Mouse (Mus musculus) intestine, embryonic 14.5 days (tissue): ENCODE measurements around the gene Plcb1. TPM values are rescaled to one million over a fixed set of nuclear protein-coding genes. Genes with fewer than 3 reads are reported as not detected.
"Not testable (repeated sequence)": the region's sequence is repeated elsewhere in the genome, so short reads cannot be mapped to it uniquely, and the experiment has no call there.

Experiments
- ATAC-seq: fragments of 200-750 bp; cut with Nextera tagmentation; replicated peaks from 2 replicates; pipeline ENCODE4 v1.8.0; 2017; ENCODE audit warnings: low read depth, moderate number of reproducible peaks, moderate TSS enrichment, moderate library complexity; ENCODE audit not compliant: low FRiP score, low TSS enrichment
- DNase-seq: peaks from one replicate; pipeline ENCODE4 v3.0.0-alpha.2; 2018; ENCODE audit warnings: low spot score
- H3K27ac ChIP-seq: fragments of 300-500 bp; sonication (generic); 2 replicates; pipeline ENCODE4 v1.5.1; 2014; ENCODE audit warnings: low read depth, mild to moderate bottlenecking, control low read depth
- H3K27me3 ChIP-seq: fragments of 300-500 bp; sonication (generic); replicated peaks from 2 replicates; pipeline ENCODE4 v1.6.1; 2014; ENCODE audit warnings: low read length, control low read depth; ENCODE audit not compliant: control insufficient read depth, insufficient read depth
- H3K36me3 ChIP-seq: fragments of 300-500 bp; sonication (generic); 2 replicates; pipeline ENCODE4 v1.6.1; 2014; ENCODE audit warnings: low read length, control low read depth; ENCODE audit not compliant: control insufficient read depth, insufficient read depth
- H3K4me1 ChIP-seq: fragments of 300-500 bp; sonication (generic); replicated peaks from 2 replicates; pipeline ENCODE4 v1.6.1; 2014; ENCODE audit warnings: low read length, control low read depth, mixed read lengths; ENCODE audit not compliant: control insufficient read depth, insufficient read depth
- H3K4me2 ChIP-seq: fragments of 300-500 bp; sonication (generic); 2 replicates; pipeline ENCODE4 v1.6.1; 2014; ENCODE audit warnings: low read length
- H3K4me3 ChIP-seq: fragments of 300-500 bp; sonication (generic); 2 replicates; pipeline ENCODE4 v1.5.1; 2014; ENCODE audit warnings: low read depth, low read length, control low read depth, mixed read lengths
- H3K9ac ChIP-seq: fragments of 300-500 bp; sonication (generic); 2 replicates; pipeline ENCODE4 v1.6.1; 2014; ENCODE audit warnings: mild to moderate bottlenecking, low read length
- H3K9me3 ChIP-seq: fragments of 300-500 bp; sonication (generic); 2 replicates; pipeline ENCODE4 v1.6.1; 2016; ENCODE audit warnings: low read length, control low read depth; ENCODE audit not compliant: control insufficient read depth
- WGBS: fragments of 180-500 bp; shearing (Covaris S2); extraction: QIAGEN DNeasy Blood & Tissue Kit; methylation state at CpG from one replicate; pipeline ENCODE4 v1.1.7; 2014; 5-methylcytosine and 5-hydroxymethylcytosine counted together
- polyA plus RNA-seq: library from polyadenylated mRNA; unstranded; fragments of >200 nt; fragmentation: Nextera tagmentation; extraction: Ambion mirVana; gene quantifications from 2 replicates; pipeline ENCODE4 v1.2.1, GENCODE M21; 2014

The Plcb1 gene
- polyA plus RNA-seq, 1 experiment from 2014 or later = 14.0 TPM

- H3K36me3 ChIP-seq = no peaks in the 10 kb centered on the region
- H3K4me3 ChIP-seq = no peak overlapping the region
- H3K9ac ChIP-seq = no peak overlapping the region
- 81% methylated on average over 1 of the region's 1 CpGs for WGBS
- no peaks in the 10 kb centered on the region for H3K9me3 ChIP-seq
- H3K4me1 ChIP-seq = 0 out of 2 replicates have a peak, but pooled peaks cover 8% of the 10 kb centered on the region
- ATAC-seq (no peak), DNase-seq (no peak)
- no peak overlapping the region for H3K27ac ChIP-seq
- no peaks in the 10 kb centered on the region for H3K27me3 ChIP-seq
- H3K4me2 ChIP-seq = no peak overlapping the region
These were observed 191.8 kb downstream of the Plcb1 start for GRCm38 (mm10) chr2:134977641-134978040.

- Histone ChIP-seq H3K9me3 (no peaks in the 10 kb centered on the region), H3K27me3 (no peaks in the 10 kb centered on the region), H3K9ac (no peak overlapping the region), H3K4me1 (0 out of 2 replicates have a peak, but pooled peaks cover 8% of the 10 kb centered on the region), H3K36me3 (no peaks in the 10 kb centered on the region), H3K27ac (no peak overlapping the region), H3K4me2 (no peak overlapping the region), H3K4me3 (no peak overlapping the region)
- DNase-seq (no peak), ATAC-seq (no peak)
These were observed 195.5 kb downstream of the Plcb1 start for GRCm38 (mm10) chr2:134981394-134981793.

GRCm38 (mm10) chr2:134984884-134985283, 199.0 kb downstream of the Plcb1 start:
- H3K36me3 ChIP-seq = no peaks in the 10 kb centered on the region
- H3K4me1 ChIP-seq = 0 out of 2 replicates have a peak, but pooled peaks cover 8% of the 10 kb centered on the region
- no peak overlapping the region for H3K9ac ChIP-seq
- ATAC-seq (no peak), DNase-seq (no peak)
- WGBS = 91% methylated on average over 3 of the region's 3 CpGs
- no peak overlapping the region for H3K4me3 ChIP-seq
- no peak overlapping the region for H3K27ac ChIP-seq
- no peaks in the 10 kb centered on the region for H3K27me3 ChIP-seq
- H3K4me2 ChIP-seq = no peak overlapping the region
- no peaks in the 10 kb centered on the region for H3K9me3 ChIP-seq

- no peaks in the 10 kb centered on the region for H3K4me1 ChIP-seq
- no peak overlapping the region for H3K9ac ChIP-seq
- H3K4me2 ChIP-seq = no peak overlapping the region
- 78% methylated on average over 5 of the region's 5 CpGs for WGBS
- H3K27me3 ChIP-seq = no peaks in the 10 kb centered on the region
- ATAC-seq (no peak), DNase-seq (no peak)
- no peak overlapping the region for H3K4me3 ChIP-seq
- H3K36me3 ChIP-seq = no peaks in the 10 kb centered on the region
- no peaks in the 10 kb centered on the region for H3K9me3 ChIP-seq
- no peak overlapping the region for H3K27ac ChIP-seq
These were observed 202.1 kb downstream of the Plcb1 start for GRCm38 (mm10) chr2:134987978-134988377.

- H3K36me3 ChIP-seq = no peaks in the 10 kb centered on the region
- H3K27ac ChIP-seq = no peak overlapping the region
- DNase-seq (no peak), ATAC-seq (no peak; the same call in 1 of the 2 replicates)
- H3K9me3 ChIP-seq = no peaks in the 10 kb centered on the region
- H3K4me2 ChIP-seq = no peak overlapping the region
- H3K9ac ChIP-seq = no peak overlapping the region
- H3K4me3 ChIP-seq = no peak overlapping the region
- 39% methylated on average over 9 of the region's 9 CpGs for WGBS
- no peaks in the 10 kb centered on the region for H3K4me1 ChIP-seq
- no peaks in the 10 kb centered on the region for H3K27me3 ChIP-seq
These were observed 203.9 kb downstream of the Plcb1 start for GRCm38 (mm10) chr2:134989650-134990292.

- Histone ChIP-seq H3K9ac (no peak overlapping the region), H3K9me3 (no peaks in the 10 kb centered on the region), H3K36me3 (no peaks in the 10 kb centered on the region), H3K4me2 (no peak overlapping the region), H3K27me3 (no peaks in the 10 kb centered on the region), H3K27ac (no peak overlapping the region), H3K4me3 (no peak overlapping the region), H3K4me1 (no peaks in the 10 kb centered on the region)
- DNase-seq (no peak), ATAC-seq (no peak)
- 100% methylated on average over 1 of the region's 1 CpGs for WGBS
These were observed 221.3 kb downstream of the Plcb1 start for GRCm38 (mm10) chr2:135007134-135007533.

GRCm38 (mm10) chr2:135007885-135008284, 222.0 kb downstream of the Plcb1 start:
- not testable (repeated sequence) for DNase-seq

GRCm38 (mm10) chr2:135010371-135010770, 224.5 kb downstream of the Plcb1 start:
- H3K36me3 ChIP-seq = no peaks in the 10 kb centered on the region
- no peak for DNase-seq
- ATAC-seq = no peak
- no peaks in the 10 kb centered on the region for H3K9me3 ChIP-seq
- H3K27me3 ChIP-seq = no peaks in the 10 kb centered on the region
- no peak overlapping the region for H3K4me3 ChIP-seq
- H3K4me2 ChIP-seq = no peak overlapping the region
- 74% methylated on average over 8 of the region's 8 CpGs for WGBS
- H3K9ac ChIP-seq = no peak overlapping the region
- no peak overlapping the region for H3K27ac ChIP-seq
- no peaks in the 10 kb centered on the region for H3K4me1 ChIP-seq

More at GRCm38 (mm10) chr2:135007885-135008284, 222.0 kb downstream of the Plcb1 start:
- H3K36me3 ChIP-seq, H3K27me3 ChIP-seq, H3K4me1 ChIP-seq, H3K27ac ChIP-seq, ATAC-seq, H3K4me3 ChIP-seq, H3K9ac ChIP-seq, H3K4me2 ChIP-seq, H3K9me3 ChIP-seq: not testable (repeated sequence)
- 94% methylated on average over 2 of the region's 2 CpGs for WGBS

GRCm38 (mm10) chr2:135015501-135015900, 229.6 kb downstream of the Plcb1 start:
- Histone ChIP-seq H3K27me3 (no peaks in the 10 kb centered on the region), H3K4me3 (no peak overlapping the region), H3K9me3 (no peaks in the 10 kb centered on the region), H3K27ac (no peak overlapping the region), H3K4me2 (no peak overlapping the region), H3K36me3 (no peaks in the 10 kb centered on the region), H3K4me1 (0 out of 2 replicates have a peak, but pooled peaks cover 3% of the 10 kb centered on the region), H3K9ac (no peak overlapping the region)
- DNase-seq = no peak
- no peak for ATAC-seq
- 66% methylated on average over 6 of the region's 6 CpGs for WGBS
